Mouse (Mus musculus) olfactory bulb, adult 2 months (tissue): ENCODE measurements around the gene Surf1. TPM values are rescaled to one million over a fixed set of nuclear protein-coding genes. Genes with fewer than 3 reads are reported as not detected.

Experiments used
- H3K27ac ChIP-seq: fragments of 200-500 bp; 2 replicates; pipeline ENCODE4 v1.5.1; 2012; ENCODE audit warnings: low read depth, low read length; ENCODE audit not compliant: insufficient read depth
- H3K4me1 ChIP-seq: fragments of 200-500 bp; 2 replicates; pipeline ENCODE4 v1.6.1; 2012; ENCODE audit warnings: low read length; ENCODE audit not compliant: control insufficient read depth, insufficient read depth
- H3K4me3 ChIP-seq: fragments of 200-500 bp; 2 replicates; pipeline ENCODE4 v1.5.1; 2012; ENCODE audit warnings: mild to moderate bottlenecking, low read depth, low read length, moderate library complexity; ENCODE audit not compliant: insufficient read depth
- CTCF ChIP-seq: fragments of 200-500 bp; IDR thresholded peaks from 2 replicates; pipeline ENCODE4 v1.5.1; 2012; ENCODE audit warnings: low read depth, mild to moderate bottlenecking, low read length, moderate library complexity; ENCODE audit not compliant: insufficient read depth
- POLR2A ChIP-seq: fragments of 200-500 bp; IDR thresholded peaks from 2 replicates; pipeline ENCODE4 v1.6.1; 2012; ENCODE audit warnings: mild to moderate bottlenecking, low read depth, low read length, moderate library complexity; ENCODE audit not compliant: insufficient read depth
- WGBS: fragments of 180-500 bp; shearing (Covaris S2); methylation state at CpG from one replicate; pipeline ENCODE4 v1.1.7; 2018; 5-methylcytosine and 5-hydroxymethylcytosine counted together
- polyA plus RNA-seq: library from polyadenylated mRNA; stranded (reverse); fragments of >200 nt; gene quantifications from 2 replicates; pipeline ENCODE4 v1.2.4, GENCODE M21; 2012; ENCODE audit warnings: low replicate concordance; ENCODE audit not compliant: missing spikeins, insufficient read depth, insufficient read length

The Surf1 gene
- polyA plus RNA-seq, 1 experiment: not detected

DNA sequence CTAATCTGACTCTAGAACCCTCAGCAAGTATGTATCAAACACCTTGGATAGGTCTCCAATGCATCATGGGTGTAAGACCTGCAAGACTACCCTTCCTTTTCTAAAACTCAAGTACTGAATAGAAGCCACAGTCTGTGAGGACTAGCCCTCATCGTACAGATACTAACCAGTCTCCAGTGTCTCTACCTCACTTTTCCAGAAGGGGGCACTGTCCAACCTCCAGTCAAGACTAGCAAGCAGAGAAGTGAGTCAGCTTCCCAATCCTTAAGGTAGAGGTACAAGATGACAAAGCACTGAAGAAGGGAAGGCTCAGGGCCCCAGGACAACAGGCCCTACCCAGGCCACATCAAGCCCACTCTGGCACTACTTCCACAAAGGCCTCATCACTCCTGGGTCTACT lies 14.1 kb upstream of the Surf1 start:
- peaks cover 14% of the 10 kb centered on the region for H3K4me1 ChIP-seq
- H3K27ac ChIP-seq: no peak overlapping the region
- TF ChIP-seq POLR2A: no peak
- no peak for TF ChIP-seq CTCF
- WGBS: 6% methylated on average over 1 of the region's 1 CpGs
- H3K4me3 ChIP-seq: no peak overlapping the region

DNA sequence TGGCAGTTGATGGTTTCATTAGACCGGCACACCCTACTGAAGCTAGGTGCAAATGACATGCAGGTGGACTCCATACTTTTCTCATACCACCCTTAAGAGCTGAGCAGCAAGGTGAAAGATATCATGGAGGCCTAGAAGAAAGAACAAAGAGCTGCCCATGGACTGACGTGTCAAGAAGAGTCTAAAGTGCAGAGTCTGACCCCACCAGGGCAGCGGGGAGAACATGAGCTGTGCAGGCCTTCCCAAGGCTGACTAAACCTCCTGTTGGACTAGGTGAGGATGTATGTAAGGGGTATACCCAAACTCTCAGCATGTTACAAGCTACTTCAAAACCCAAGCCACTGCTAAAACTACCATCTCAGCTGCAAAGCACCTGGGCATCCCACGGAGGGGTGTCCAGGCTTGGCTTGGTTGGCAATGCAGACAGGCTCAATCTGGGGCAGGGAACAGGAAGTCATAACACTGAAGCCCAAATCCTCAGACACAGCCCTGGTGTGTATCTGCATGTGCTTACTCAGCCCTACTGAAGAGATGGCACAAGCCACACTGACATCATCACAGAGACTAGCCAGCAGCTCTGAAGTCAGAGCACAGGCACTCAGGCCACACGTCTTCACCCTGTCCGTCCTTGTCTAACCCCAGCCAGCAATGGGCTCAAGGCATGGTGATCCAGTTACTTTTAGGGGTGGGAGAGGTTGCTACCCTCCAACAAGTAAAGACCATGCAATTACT lies 11.6 kb upstream of the Surf1 start:
- WGBS: 93% methylated on average over 6 of the region's 6 CpGs
- TF ChIP-seq CTCF (no peak), POLR2A (no peak)
- Histone ChIP-seq H3K4me1 (peaks cover 8% of the 10 kb centered on the region), H3K27ac (no peak overlapping the region), H3K4me3 (no peak overlapping the region)

DNA sequence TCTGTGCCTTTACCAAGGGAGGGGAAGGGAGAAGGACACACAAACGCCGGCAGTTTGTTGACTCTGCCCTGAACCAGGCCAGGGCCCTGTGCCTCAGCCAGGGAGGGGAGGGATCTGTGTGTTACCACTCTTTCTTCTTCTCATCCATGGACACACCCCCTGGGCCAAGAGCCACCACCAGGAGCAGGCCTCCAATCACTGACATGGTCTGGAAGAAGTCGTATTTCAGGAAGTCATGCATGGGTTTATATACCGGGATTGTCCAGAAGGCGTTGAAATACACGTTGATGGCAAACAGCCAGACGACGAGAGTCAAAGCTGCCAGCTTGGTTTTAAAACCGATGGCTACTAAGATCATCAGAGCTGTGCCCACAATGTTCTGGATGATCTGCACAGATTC lies 5.5 kb upstream of the Surf1 start:
- H3K27ac ChIP-seq: no peak overlapping the region
- 62% methylated on average over 9 of the region's 9 CpGs for whole genome bisulfite sequencing
- TF ChIP-seq POLR2A (no peak), CTCF (no peak)
- H3K4me1 ChIP-seq: peaks cover 11% of the 10 kb centered on the region
- H3K4me3 ChIP-seq: no peak overlapping the region

DNA sequence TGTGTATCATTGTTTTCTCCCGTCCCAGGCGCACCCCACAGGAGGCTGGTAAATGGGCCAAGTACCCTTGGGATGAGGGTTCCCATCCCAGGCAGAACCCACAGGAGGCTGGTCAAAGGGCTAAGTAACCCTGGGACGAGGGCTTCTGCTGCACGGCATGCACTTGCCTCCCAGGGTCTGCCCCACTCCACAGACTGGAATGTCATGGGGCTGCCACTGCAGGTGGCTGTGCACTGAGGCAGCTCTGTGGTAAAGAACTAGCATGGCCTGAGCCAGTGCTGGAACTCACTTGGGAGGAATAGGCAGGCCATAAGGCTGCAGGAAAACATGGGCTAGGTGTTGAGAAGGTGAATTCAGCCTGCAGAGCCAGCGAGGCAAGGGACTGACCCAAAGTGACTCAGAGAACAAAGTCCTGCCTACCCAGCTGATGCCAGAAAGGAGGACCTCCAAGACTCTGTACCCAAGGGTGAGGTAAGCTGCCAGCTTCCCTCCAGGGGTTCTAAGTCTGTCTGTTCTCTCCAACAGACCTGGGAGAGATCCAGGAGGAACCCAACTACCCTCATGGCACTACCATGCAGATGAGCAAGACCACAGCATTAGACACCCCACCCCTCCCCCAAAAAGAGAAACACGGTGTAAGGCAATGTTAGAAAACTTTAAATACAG lies 4.0 kb upstream of the Surf1 start:
- H3K4me3 ChIP-seq: no peak overlapping the region
- no peak overlapping the region for H3K27ac ChIP-seq
- peaks cover 14% of the 10 kb centered on the region for H3K4me1 ChIP-seq
- 79% methylated on average over 6 of the region's 6 CpGs for WGBS
- TF ChIP-seq CTCF (no peak), POLR2A (no peak)

DNA sequence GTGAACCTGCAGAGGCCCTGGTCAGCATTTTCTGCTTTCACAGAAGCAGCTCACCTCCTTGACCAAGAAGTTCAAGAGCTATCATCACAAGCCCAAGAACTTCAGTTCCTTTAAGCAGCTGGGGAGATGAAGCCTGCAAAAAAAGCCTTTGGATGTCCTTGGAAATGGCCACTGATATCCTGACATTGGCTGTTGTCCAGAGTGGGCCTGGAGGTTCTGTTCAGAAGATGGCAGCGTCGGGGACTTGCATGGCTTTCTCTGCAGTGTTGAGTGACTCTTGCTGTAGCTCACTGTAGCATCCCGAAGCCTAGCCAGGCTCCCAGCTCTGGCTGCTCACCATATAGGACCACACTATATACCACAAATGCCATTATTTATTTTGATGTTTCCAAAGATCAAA lies 3.4 kb upstream of the Surf1 start:
- H3K27ac ChIP-seq: no peak overlapping the region
- peaks cover 16% of the 10 kb centered on the region for H3K4me1 ChIP-seq
- 73% methylated on average over 3 of the region's 3 CpGs for WGBS
- no peak for TF ChIP-seq CTCF
- TF ChIP-seq POLR2A: no peak
- no peak overlapping the region for H3K4me3 ChIP-seq

DNA sequence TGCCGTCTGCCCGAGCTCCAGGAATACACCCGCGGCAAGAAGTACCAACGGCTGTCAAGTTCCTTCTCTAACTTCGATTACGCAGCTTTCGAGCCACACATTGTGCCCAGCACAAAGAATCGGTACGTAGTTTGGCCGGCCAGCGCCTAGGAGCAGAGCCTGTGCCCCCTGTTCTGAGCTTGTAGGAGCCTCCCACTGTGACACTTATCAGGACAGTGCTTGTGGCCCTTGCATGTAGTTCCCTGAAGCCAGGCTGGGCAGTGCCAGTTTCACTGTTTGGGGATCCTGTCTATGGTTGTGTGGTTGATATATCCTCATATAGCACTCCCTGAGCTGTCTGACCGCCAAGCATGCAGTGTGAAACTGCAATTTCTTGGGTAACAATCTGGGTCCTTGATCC lies 408 bp upstream of the Surf1 start:
- 2% methylated on average over 13 of the region's 13 CpGs for WGBS

DNA sequence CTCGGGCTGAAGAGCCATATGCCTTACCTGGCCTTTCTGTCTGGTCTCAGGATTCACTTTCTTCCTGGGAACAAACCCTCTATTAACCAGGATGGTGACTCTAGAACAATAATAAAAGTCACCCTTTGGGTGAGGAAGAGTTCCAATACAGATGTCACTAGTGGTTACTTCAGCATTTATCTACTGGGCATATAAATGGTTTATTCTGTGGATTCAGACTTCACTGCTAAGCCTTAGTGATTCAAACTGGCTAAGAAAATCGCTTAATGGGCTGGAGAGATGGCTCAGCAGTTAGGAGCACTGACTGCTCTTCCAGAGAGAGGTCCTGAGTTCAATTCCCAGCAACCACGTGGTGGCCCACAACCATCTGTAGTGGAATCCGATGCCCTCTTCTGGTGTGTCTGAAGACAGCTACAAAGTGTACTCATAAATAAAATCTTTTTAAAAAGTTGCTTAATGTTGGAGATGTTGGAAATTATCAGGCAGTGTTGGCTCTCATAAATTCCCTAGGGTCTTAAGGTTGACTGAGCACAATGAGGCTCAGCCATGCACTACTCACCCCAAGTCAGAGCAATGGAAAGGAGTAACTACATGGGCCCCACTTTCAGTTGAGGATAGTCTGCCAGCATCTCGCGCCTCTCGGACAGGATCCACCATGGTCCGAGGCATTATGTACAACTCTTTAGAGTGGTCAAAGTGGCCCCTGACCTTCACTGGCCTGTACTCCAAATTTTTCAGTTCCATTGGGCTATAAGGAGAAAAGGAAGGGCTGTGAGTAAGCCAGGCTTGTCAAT lies 2.0 kb downstream of the Surf1 start:
- no peak overlapping the region for H3K27ac ChIP-seq
- WGBS: 57% methylated on average over 8 of the region's 8 CpGs
- peaks cover 25% of the 10 kb centered on the region for H3K4me1 ChIP-seq
- TF ChIP-seq CTCF (no peak), POLR2A (no peak)
- H3K4me3 ChIP-seq: no peak overlapping the region

More for the DNA sequence above, 408 bp upstream of the Surf1 start:
- Histone ChIP-seq H3K4me3 (peak overlapping the region; percentile 80), H3K27ac (no peak overlapping the region), H3K4me1 (peaks cover 22% of the 10 kb centered on the region)
- TF ChIP-seq CTCF (no peak), POLR2A (no peak)

DNA sequence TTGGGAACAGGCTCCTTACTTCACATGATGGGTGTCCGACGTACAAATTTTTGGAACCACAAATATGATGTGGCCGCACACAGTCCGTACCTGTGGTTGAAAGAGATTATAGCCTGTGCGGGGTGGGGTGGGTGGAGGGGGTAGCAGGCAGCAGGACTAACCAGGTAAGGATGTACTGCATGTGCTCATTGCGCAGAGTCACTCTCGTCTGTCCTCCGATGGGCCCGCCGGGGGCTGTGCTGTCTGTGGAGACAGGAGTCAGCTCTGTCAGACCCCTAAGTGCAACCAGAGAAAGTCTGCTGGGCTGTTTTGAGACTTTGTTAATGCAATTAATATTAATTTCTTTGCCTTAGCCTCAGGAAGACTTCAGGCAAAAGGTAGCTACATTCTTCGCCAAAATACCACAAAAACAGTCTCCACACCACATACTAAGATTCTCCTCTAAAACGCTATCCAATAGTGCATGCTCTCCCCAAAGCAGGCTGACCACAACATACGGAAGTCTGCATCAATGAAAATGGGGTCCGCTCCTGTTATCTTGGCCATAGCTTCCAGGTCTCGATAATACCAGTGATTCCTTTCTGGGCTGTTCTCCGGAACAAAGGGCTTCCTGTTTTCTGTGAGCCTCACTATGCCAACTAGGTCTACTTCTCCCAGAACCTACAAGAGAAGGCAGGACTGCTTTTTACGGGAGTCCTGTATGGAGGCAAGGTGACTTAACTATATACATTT lies 2.7 kb downstream of the Surf1 start:
- Histone ChIP-seq H3K27ac (no peak overlapping the region), H3K4me1 (peaks cover 30% of the 10 kb centered on the region), H3K4me3 (no peak overlapping the region)
- 76% methylated on average over 17 of the region's 17 CpGs for WGBS
- TF ChIP-seq CTCF (no peak), POLR2A (no peak)
